Mouse (Mus musculus): Measurements from ENCODE around the gene E030030I06Rik. TPM values are rescaled to one million over a fixed set of nuclear protein-coding genes. Genes with fewer than 3 reads are reported as not detected.
"Not testable (repeated sequence)": the region's sequence is repeated elsewhere in the genome, so short reads cannot be mapped to it uniquely, and the experiment has no call there.

Gene E030030I06Rik
- polyA plus RNA-seq, 1 experiment from 2014 or later: 26.0 TPM

GRCm38 (mm10) chr10:22165328-22166003, 16.4 kb upstream of the E030030I06Rik start:
- H3K27ac ChIP-seq (ENCODE audit: low read depth); ATAC-seq (ENCODE audit: insufficient read depth); H3K27me3 ChIP-seq (ENCODE audit: insufficient read depth, low read length); DNase-seq; H3K9me3 ChIP-seq (ENCODE audit: low read depth, low read length); H3K36me3 ChIP-seq (ENCODE audit: insufficient read depth); H3K4me1 ChIP-seq (ENCODE audit: insufficient read depth); H3K4me2 ChIP-seq; H3K4me3 ChIP-seq (ENCODE audit: low read depth, low read length); H3K9ac ChIP-seq: not testable (repeated sequence)
- WGBS: 46% methylated on average over 5 of the region's 5 CpGs

- not testable (repeated sequence) for H3K9me3 ChIP-seq (ENCODE audit: low read depth, low read length); H3K27ac ChIP-seq (ENCODE audit: low read depth); H3K36me3 ChIP-seq (ENCODE audit: insufficient read depth); H3K4me1 ChIP-seq (ENCODE audit: insufficient read depth); H3K9ac ChIP-seq
- Histone ChIP-seq H3K27me3 (ENCODE audit: insufficient read depth, low read length) (peaks cover 12% of the 10 kb centered on the region), H3K4me3 (ENCODE audit: low read depth, low read length) (peak overlapping the region; percentile 18; the same call in 1 of the 2 replicates), H3K4me2 (peak overlapping the region; percentile 51)
- WGBS: 36% methylated on average over 13 of the region's 16 CpGs
- ATAC-seq (ENCODE audit: insufficient read depth) (peak; percentile 74), DNase-seq (peak; percentile 85)
- peak; percentile 70 for TF ChIP-seq CTCF (IDR thresholded peaks at IDR 0.05; ENCODE audit: low read depth)
Measured at GRCm38 (mm10) chr10:22163705-22164583, 14.9 kb upstream of the E030030I06Rik start.

GRCm38 (mm10) chr10:22163279-22163678, 14.2 kb upstream of the E030030I06Rik start:
- not testable (repeated sequence) for H3K4me1 ChIP-seq (ENCODE audit: insufficient read depth); H3K27ac ChIP-seq (ENCODE audit: low read depth); H3K36me3 ChIP-seq (ENCODE audit: insufficient read depth); H3K9me3 ChIP-seq (ENCODE audit: low read depth, low read length); DNase-seq; H3K9ac ChIP-seq
- H3K27me3 ChIP-seq (ENCODE audit: insufficient read depth, low read length): peaks cover 17% of the 10 kb centered on the region
- WGBS: 3% methylated on average over 9 of the region's 9 CpGs
- H3K4me3 ChIP-seq (ENCODE audit: low read depth, low read length): peak overlapping the region; percentile 18; the same call in 1 of the 2 replicates
- H3K4me2 ChIP-seq: peak overlapping the region; percentile 51
- ATAC-seq (ENCODE audit: insufficient read depth): peak; percentile 33; the same call in 1 of the 2 replicates

GRCm38 (mm10) chr10:22159581-22160140, 10.6 kb upstream of the E030030I06Rik start:
- Histone ChIP-seq H3K36me3 (ENCODE audit: insufficient read depth) (no peaks in the 10 kb centered on the region), H3K27ac (ENCODE audit: low read depth) (no peak overlapping the region), H3K4me1 (ENCODE audit: insufficient read depth) (no peaks in the 10 kb centered on the region), H3K4me2 (peak overlapping the region; percentile 63; the same call in 1 of the 2 replicates), H3K9ac (no peak overlapping the region), H3K9me3 (ENCODE audit: low read depth, low read length) (no peaks in the 10 kb centered on the region), H3K27me3 (ENCODE audit: insufficient read depth, low read length) (peaks cover 53% of the 10 kb centered on the region), H3K4me3 (ENCODE audit: low read depth, low read length) (peak overlapping the region; percentile 38; the same call in 1 of the 2 replicates)
- 3% methylated on average over 23 of the region's 23 CpGs for WGBS
- DNase-seq: no peak
- no peak for TF ChIP-seq CTCF (IDR thresholded peaks at IDR 0.05; ENCODE audit: low read depth)
- ATAC-seq (ENCODE audit: insufficient read depth): no peak

- Histone ChIP-seq H3K4me3 (ENCODE audit: low read depth, low read length) (peak overlapping the region; percentile 38), H3K27me3 (ENCODE audit: insufficient read depth, low read length) (peaks cover 58% of the 10 kb centered on the region), H3K9ac (no peak overlapping the region), H3K36me3 (ENCODE audit: insufficient read depth) (no peaks in the 10 kb centered on the region), H3K9me3 (ENCODE audit: low read depth, low read length) (no peaks in the 10 kb centered on the region), H3K4me2 (peak overlapping the region; percentile 63), H3K4me1 (ENCODE audit: insufficient read depth) (no peaks in the 10 kb centered on the region), H3K27ac (ENCODE audit: low read depth) (no peak overlapping the region)
- peak; percentile 42 for DNase-seq
- no peak for TF ChIP-seq CTCF (IDR thresholded peaks at IDR 0.05; ENCODE audit: low read depth)
- peak; percentile 37; the same call in 1 of the 2 replicates for ATAC-seq (ENCODE audit: insufficient read depth)
- under 1% methylated on average over 24 of the region's 24 CpGs for WGBS
Measured at GRCm38 (mm10) chr10:22159131-22159561, 10.1 kb upstream of the E030030I06Rik start.

- not testable (repeated sequence) for H3K9me3 ChIP-seq (ENCODE audit: low read depth, low read length); H3K36me3 ChIP-seq (ENCODE audit: insufficient read depth); H3K4me1 ChIP-seq (ENCODE audit: insufficient read depth); H3K27ac ChIP-seq (ENCODE audit: low read depth)
- Histone ChIP-seq H3K4me2 (peak within 1 kb of the TSS; percentile 63), H3K9ac (peak within 1 kb of the TSS; percentile 20; the same call in 1 of the 2 replicates), H3K4me3 (ENCODE audit: low read depth, low read length) (peak within 1 kb of the TSS; percentile 38), H3K27me3 (ENCODE audit: insufficient read depth, low read length) (peaks cover 65% of the 10 kb centered on the region)
- peak; percentile 43 for TF ChIP-seq CTCF (IDR thresholded peaks at IDR 0.05; ENCODE audit: low read depth)
- ATAC-seq (ENCODE audit: insufficient read depth) (peak; percentile 83), DNase-seq (peak; percentile 82)
- WGBS: under 1% methylated on average over 47 of the region's 48 CpGs
Measured at GRCm38 (mm10) chr10:22158310-22158999, 9.4 kb upstream of the E030030I06Rik start, which contains the start of the genes Raet1e and H60b. Gene Raet1e (plus strand): TSS chr10:22158569. Gene H60b (plus strand): TSS chr10:22158586.
